Mouse (Mus musculus): ENCODE measurements at regions not wholly inside any gene's neighbourhood (a gene's known extent, or its start where the extent isn't known, plus 50 kb on each side); places are given as distances from the start of the nearest gene placed in this dataset.

DNA sequence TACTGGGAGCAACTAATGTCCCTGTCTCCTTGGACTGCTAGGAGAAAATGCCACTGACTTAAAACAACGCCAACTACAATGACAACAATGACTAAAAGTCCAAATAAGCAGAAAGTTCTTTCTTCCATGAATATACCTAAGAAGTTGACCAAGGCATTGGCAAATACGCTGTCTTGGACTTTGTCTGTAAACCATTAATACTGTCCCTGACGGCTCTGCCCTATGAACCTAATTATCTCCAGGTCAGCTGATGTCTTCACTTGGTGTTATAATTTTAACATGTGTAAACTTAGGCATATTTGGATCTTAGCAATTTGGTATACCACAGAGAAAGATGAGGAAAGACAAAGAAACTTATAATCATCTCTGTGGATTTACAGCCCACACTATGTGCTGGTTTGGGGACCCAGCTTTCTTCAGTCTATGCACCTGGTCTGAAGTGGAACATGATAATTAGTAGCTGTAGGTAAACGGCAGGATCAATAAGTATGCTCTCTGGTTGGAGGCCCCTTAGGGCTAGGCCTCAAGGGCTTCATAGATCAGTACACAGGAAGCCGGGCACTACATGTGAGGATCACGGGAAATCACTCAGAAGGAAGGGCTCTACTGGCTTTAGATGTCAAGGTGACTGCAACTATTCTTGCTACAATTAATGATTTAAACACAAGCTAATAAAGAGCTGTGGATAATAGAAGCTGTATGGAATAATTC is 380.3 kb upstream of the Adgrl2 start:
- no peak overlapping the region for H3K4me3 ChIP-seq (ENCODE audit: low read depth, low read length)
- no peak overlapping the region for H3K27ac ChIP-seq (ENCODE audit: low read length)
- no peak for ATAC-seq
- no peaks in the 10 kb centered on the region for H3K4me1 ChIP-seq (ENCODE audit: insufficient read depth, low read depth, low read length)
- TF ChIP-seq CTCF (IDR thresholded peaks at IDR 0.05), result no peak
- no peak for TF ChIP-seq EP300 (IDR thresholded peaks at IDR 0.05)
- H3K4me2 ChIP-seq (replicated peaks; ENCODE audit: low read depth, low read length), result no peak overlapping the region
- WGBS, result 87% methylated on average over 6 of the region's 6 CpGs
- DNase-seq (ENCODE audit: low spot score), result no peak
- H3K9me3 ChIP-seq (ENCODE audit: low read length), result no peaks in the 10 kb centered on the region
- no peak overlapping the region for H3K9ac ChIP-seq (replicated peaks; ENCODE audit: low read depth)
- H3K27me3 ChIP-seq (replicated peaks; ENCODE audit: insufficient read depth, low read length), result no peaks in the 10 kb centered on the region
- H3K36me3 ChIP-seq (ENCODE audit: insufficient read depth, low read length), result no peaks in the 10 kb centered on the region

DNA sequence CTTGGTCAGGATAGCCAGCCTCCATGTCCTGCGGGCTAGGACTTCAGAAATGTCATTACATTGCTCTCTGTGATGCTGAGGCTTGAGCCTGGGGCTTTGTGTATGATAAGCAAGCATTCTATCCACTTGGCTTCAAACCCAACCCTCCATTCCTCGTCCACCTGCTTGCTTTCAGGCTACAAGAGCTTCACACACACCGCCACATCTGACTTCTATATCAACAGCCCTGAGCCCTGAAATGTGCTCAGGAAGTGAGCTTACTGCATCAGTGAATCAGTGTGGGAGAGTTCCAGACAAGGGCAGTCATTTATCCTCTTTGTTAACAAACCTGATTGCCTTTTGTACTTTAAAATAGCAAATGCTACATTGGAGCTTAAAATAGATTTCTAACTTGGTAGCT is 377.5 kb upstream of the Adgrl2 start:
- TF ChIP-seq EP300 (IDR thresholded peaks at IDR 0.05) (no peak), CTCF (IDR thresholded peaks at IDR 0.05) (no peak)
- H3K4me3 ChIP-seq (ENCODE audit: low read depth, low read length), result no peak overlapping the region
- DNase-seq (ENCODE audit: low spot score), result no peak

DNA sequence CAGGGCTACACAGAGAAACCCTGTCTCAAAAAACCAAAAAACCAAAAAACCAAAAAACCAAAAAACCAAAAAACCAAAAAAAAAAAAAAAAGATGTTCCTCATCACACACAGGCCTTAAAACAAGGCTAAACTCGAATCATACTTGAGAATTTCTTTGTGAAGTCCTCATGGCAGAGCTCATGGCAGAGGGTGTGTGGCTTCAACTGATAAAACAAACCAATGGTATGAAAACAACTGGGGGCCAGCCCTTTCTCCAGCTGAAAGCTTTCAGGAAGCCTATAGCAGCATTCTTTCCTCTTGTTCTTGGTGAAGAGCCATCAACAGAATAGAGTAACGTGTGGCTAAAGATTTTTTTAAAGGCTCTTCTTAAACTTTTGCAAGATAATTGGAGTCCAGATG is 369.8 kb upstream of the Adgrl2 start:
- no peak for TF ChIP-seq EP300 (IDR thresholded peaks at IDR 0.05)
- Histone ChIP-seq H3K4me3 (ENCODE audit: low read depth, low read length) (no peak overlapping the region), H3K9me3 (ENCODE audit: low read length) (no peaks in the 10 kb centered on the region), H3K27me3 (replicated peaks; ENCODE audit: insufficient read depth, low read length) (no peaks in the 10 kb centered on the region), H3K36me3 (ENCODE audit: insufficient read depth, low read length) (no peaks in the 10 kb centered on the region), H3K27ac (ENCODE audit: low read length) (no peak overlapping the region), H3K9ac (replicated peaks; ENCODE audit: low read depth) (no peak overlapping the region), H3K4me1 (ENCODE audit: insufficient read depth, low read depth, low read length) (no peaks in the 10 kb centered on the region; the same call in 1 of the 2 replicates), H3K4me2 (replicated peaks; ENCODE audit: low read depth, low read length) (no peak overlapping the region)
- ATAC-seq (no peak), DNase-seq (ENCODE audit: low spot score) (no peak)
- 32% methylated on average over 2 of the region's 2 CpGs for WGBS

More for the DNA sequence above, 377.5 kb upstream of the Adgrl2 start:
- Histone ChIP-seq H3K27me3 (replicated peaks; ENCODE audit: insufficient read depth, low read length) (no peaks in the 10 kb centered on the region), H3K9ac (replicated peaks; ENCODE audit: low read depth) (no peak overlapping the region), H3K36me3 (ENCODE audit: insufficient read depth, low read length) (no peaks in the 10 kb centered on the region), H3K4me2 (replicated peaks; ENCODE audit: low read depth, low read length) (no peak overlapping the region), H3K4me1 (ENCODE audit: insufficient read depth, low read depth, low read length) (no peaks in the 10 kb centered on the region), H3K27ac (ENCODE audit: low read length) (no peak overlapping the region), H3K9me3 (ENCODE audit: low read length) (no peaks in the 10 kb centered on the region)
- 56% methylated on average over 3 of the region's 3 CpGs for WGBS
- ATAC-seq, result no peak

DNA sequence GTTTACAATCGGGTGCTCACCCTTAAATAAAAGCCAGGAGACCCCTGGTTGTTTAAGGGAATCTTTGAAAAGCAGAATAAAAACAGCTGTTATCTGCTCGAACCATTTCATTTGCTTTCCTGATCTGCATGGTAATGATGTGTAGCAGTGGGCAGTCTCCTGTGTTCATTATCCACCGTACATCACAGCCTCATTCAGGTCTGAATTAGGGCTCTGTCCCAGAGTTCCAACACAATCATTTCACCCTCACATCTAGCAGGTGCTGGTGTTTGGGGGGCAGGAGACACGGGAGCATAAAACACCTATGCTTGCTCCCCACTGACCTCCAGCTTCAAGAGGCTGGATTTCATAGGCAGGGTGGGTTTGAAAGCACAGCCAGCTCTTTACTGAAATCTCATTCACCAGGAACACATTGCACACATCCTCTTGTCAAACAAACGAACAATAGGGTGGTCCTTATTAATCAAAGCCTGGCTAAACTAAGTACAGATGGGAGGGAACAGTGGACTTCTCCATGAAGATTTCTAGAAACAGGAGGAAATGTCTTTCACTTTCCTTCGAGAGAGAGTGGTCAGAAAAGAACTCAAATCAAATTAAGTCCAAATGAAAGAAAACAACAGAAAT is 368.3 kb upstream of the Adgrl2 start:
- Histone ChIP-seq H3K36me3 (ENCODE audit: insufficient read depth, low read length) (no peaks in the 10 kb centered on the region), H3K4me2 (replicated peaks; ENCODE audit: low read depth, low read length) (peak overlapping the region; percentile 27; the same call in 1 of the 2 replicates), H3K4me1 (ENCODE audit: insufficient read depth, low read depth, low read length) (no peaks in the 10 kb centered on the region; the same call in 1 of the 2 replicates), H3K27me3 (replicated peaks; ENCODE audit: insufficient read depth, low read length) (no peaks in the 10 kb centered on the region), H3K9ac (replicated peaks; ENCODE audit: low read depth) (no peak overlapping the region; the same call in 1 of the 2 replicates), H3K4me3 (ENCODE audit: low read depth, low read length) (no peak overlapping the region), H3K9me3 (ENCODE audit: low read length) (no peaks in the 10 kb centered on the region), H3K27ac (ENCODE audit: low read length) (peak overlapping the region; percentile 74)
- TF ChIP-seq CTCF (IDR thresholded peaks at IDR 0.05) (no peak), EP300 (IDR thresholded peaks at IDR 0.05) (peak; percentile 92)
- 23% methylated on average over 6 of the region's 6 CpGs for WGBS
- DNase-seq (ENCODE audit: low spot score), result peak; percentile 69
- ATAC-seq, result peak; percentile 85

DNA sequence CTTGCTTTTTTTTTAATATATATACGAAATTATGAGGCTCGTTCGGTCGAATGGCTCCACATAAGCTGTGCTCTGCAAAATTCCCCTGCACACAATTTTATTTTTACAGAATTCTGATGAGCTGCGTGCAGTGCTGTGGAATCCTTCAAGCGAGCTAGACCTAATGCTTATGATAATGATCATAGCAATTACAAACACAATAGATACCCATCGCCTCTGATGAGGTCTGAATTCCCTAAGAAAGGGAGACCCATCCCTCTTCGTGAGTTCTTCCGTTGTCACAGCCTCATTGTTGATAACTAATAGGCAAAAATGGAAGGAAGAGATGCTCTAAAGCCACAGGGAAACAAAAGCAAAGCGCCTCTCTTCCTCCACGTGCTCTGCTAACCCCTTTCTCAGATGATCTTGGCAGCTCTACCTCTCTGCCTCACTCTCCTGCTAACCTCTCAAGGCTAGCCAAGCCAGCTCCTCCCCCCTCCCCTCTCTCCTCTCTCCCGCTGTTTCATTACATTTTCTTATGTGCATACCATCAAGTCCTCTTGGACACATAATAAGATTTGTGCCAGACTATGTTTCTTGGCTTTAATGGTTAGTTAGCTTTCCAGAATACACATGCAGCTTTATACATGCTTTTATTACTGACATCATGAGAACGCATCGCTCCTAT is 367.7 kb upstream of the Adgrl2 start:
- H3K9me3 ChIP-seq (ENCODE audit: low read length), result no peaks in the 10 kb centered on the region
- 44% methylated on average over 14 of the region's 14 CpGs for WGBS
- TF ChIP-seq CTCF (IDR thresholded peaks at IDR 0.05) (no peak), EP300 (IDR thresholded peaks at IDR 0.05) (no peak)
- H3K4me2 ChIP-seq (replicated peaks; ENCODE audit: low read depth, low read length), result peak overlapping the region; percentile 27; the same call in 1 of the 2 replicates
- DNase-seq (ENCODE audit: low spot score) (peak; percentile 16), ATAC-seq (peak; percentile 14; the same call in 1 of the 2 replicates)
- no peaks in the 10 kb centered on the region; the same call in 1 of the 2 replicates for H3K4me1 ChIP-seq (ENCODE audit: insufficient read depth, low read depth, low read length)
- no peaks in the 10 kb centered on the region for H3K36me3 ChIP-seq (ENCODE audit: insufficient read depth, low read length)
- no peak overlapping the region for H3K4me3 ChIP-seq (ENCODE audit: low read depth, low read length)
- no peaks in the 10 kb centered on the region for H3K27me3 ChIP-seq (replicated peaks; ENCODE audit: insufficient read depth, low read length)
- no peak overlapping the region; the same call in 1 of the 2 replicates for H3K9ac ChIP-seq (replicated peaks; ENCODE audit: low read depth)
- peak overlapping the region; percentile 74 for H3K27ac ChIP-seq (ENCODE audit: low read length)

DNA sequence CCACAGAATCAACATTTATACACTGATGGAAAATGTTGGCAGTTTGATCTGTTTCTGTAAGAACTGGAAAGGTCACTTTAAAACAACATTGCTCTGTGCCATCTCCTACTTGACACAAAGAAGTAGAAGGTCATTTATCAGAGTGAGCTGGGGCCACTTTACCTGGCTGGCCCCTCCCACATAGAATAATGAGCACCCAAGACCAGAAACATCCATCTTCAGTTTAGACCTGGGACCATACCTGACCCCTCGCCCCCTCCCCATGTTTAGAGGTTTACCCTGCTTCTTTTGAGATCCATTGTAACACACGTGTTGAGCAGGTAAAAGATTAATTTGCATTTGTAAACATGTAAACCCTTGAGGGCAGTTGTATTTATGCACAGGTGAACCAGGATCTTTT is 366.8 kb upstream of the Adgrl2 start:
- 48% methylated on average over 2 of the region's 2 CpGs for WGBS
- Histone ChIP-seq H3K4me2 (replicated peaks; ENCODE audit: low read depth, low read length) (no peak overlapping the region), H3K9me3 (ENCODE audit: low read length) (no peaks in the 10 kb centered on the region), H3K36me3 (ENCODE audit: insufficient read depth, low read length) (no peaks in the 10 kb centered on the region), H3K27ac (ENCODE audit: low read length) (no peak overlapping the region), H3K27me3 (replicated peaks; ENCODE audit: insufficient read depth, low read length) (no peaks in the 10 kb centered on the region), H3K4me1 (ENCODE audit: insufficient read depth, low read depth, low read length) (no peaks in the 10 kb centered on the region; the same call in 1 of the 2 replicates), H3K4me3 (ENCODE audit: low read depth, low read length) (no peak overlapping the region), H3K9ac (replicated peaks; ENCODE audit: low read depth) (no peak overlapping the region)
- ATAC-seq, result no peak
- DNase-seq (ENCODE audit: low spot score), result no peak
- TF ChIP-seq EP300 (IDR thresholded peaks at IDR 0.05) (no peak), CTCF (IDR thresholded peaks at IDR 0.05) (no peak)

Data from lung, postnatal 0 days (tissue).